Mouse (Mus musculus): ENCODE data around the gene Ubb. TPM values are rescaled to one million over a fixed set of nuclear protein-coding genes. Genes with fewer than 3 reads are reported as not detected.

Gene Ubb
- polyA plus RNA-seq, 1 experiment, result 2,028 TPM

- Histone ChIP-seq H3K4me3 (no peak overlapping the region), H3K36me3 (ENCODE audit: control insufficient read depth, insufficient read depth) (no peaks in the 10 kb centered on the region), H3ac (ENCODE audit: control insufficient read depth, insufficient read length) (no peak overlapping the region), H3K27me3 (ENCODE audit: control insufficient read depth, insufficient read depth, insufficient read length) (no peaks in the 10 kb centered on the region), H3K79me2 (ENCODE audit: control insufficient read depth, insufficient read depth) (no peaks in the 10 kb centered on the region), H3K4me2 (ENCODE audit: low read depth) (no peak overlapping the region)
- no peak for TF ChIP-seq USF1 (IDR thresholded peaks at IDR 0.05; ENCODE audit: low read depth)
- TF ChIP-seq CEBPB (IDR thresholded peaks at IDR 0.05; ENCODE audit: insufficient read depth, poor library complexity, severe bottlenecking), result no peak
- no peak for TF ChIP-seq REST (IDR thresholded peaks at IDR 0.05; ENCODE audit: insufficient read depth, insufficient read length)
- TF ChIP-seq MAX (IDR thresholded peaks at IDR 0.05; ENCODE audit: low read depth), result no peak
- no peak for TF ChIP-seq TCF12 (IDR thresholded peaks at IDR 0.05; ENCODE audit: insufficient read depth, poor library complexity, severe bottlenecking)
- no peak for TF ChIP-seq MYOG (IDR thresholded peaks at IDR 0.05; ENCODE audit: control insufficient read depth in 1 of 3, insufficient read depth in 1 of 3, insufficient read length in 2 of 3, low read depth in 2 of 3)
- no peak for TF ChIP-seq POLR2A (IDR thresholded peaks at IDR 0.05; ENCODE audit: insufficient read length, low read depth)
- no peak for TF ChIP-seq E2F4 (IDR thresholded peaks at IDR 0.05; ENCODE audit: insufficient read depth)
- no peak for TF ChIP-seq TCF3 (IDR thresholded peaks at IDR 0.05; ENCODE audit: insufficient read length, low read depth)
- TF ChIP-seq SRF (IDR thresholded peaks at IDR 0.05; ENCODE audit: control insufficient read depth, insufficient read length, low read depth), result no peak
- TF ChIP-seq MYOD1 (IDR thresholded peaks at IDR 0.05; ENCODE audit: control insufficient read depth in 1 of 3, insufficient read length in 2 of 3, low read depth in 2 of 3), result no peak
- no peak for TF ChIP-seq POLR2AphosphoS2 (IDR thresholded peaks at IDR 0.05; ENCODE audit: insufficient read length, low read depth)
Observed at GRCm38 (mm10) chr11:62563590-62563989, 12.6 kb downstream of the Ubb start.

DNA sequence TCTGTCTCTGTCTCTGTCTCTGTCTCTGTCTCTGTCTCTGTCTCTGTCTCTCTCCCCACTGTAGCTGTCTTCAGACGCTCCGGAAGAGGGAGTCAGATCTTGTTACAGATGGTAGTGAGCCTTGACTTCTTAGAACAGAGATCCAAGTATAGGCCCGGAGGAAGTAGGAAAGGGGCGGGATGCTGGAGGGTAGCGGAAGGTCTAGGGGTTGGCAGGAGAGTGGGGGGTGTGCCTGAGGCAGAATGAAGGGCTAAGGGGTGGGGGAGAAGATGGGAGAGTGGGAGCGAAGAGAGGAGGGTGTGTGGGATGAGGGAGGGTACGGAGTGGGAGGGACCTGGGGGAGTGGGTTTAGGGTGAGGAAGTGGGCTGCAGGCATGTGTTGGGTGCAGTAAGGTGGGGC lies 14.8 kb downstream of the Ubb start:
- Histone ChIP-seq H3K79me2 (ENCODE audit: control insufficient read depth, insufficient read depth) (no peaks in the 10 kb centered on the region), H3ac (ENCODE audit: control insufficient read depth, insufficient read length) (no peak overlapping the region), H3K4me3 (no peak overlapping the region), H3K36me3 (ENCODE audit: control insufficient read depth, insufficient read depth) (no peaks in the 10 kb centered on the region), H3K27me3 (ENCODE audit: control insufficient read depth, insufficient read depth, insufficient read length) (no peaks in the 10 kb centered on the region), H3K4me2 (ENCODE audit: low read depth) (no peak overlapping the region)
- no peak for TF ChIP-seq USF1 (IDR thresholded peaks at IDR 0.05; ENCODE audit: low read depth)
- no peak for TF ChIP-seq MYOD1 (IDR thresholded peaks at IDR 0.05; ENCODE audit: control insufficient read depth in 1 of 3, insufficient read length in 2 of 3, low read depth in 2 of 3)
- TF ChIP-seq REST (IDR thresholded peaks at IDR 0.05; ENCODE audit: insufficient read depth, insufficient read length), result no peak
- TF ChIP-seq POLR2AphosphoS2 (IDR thresholded peaks at IDR 0.05; ENCODE audit: insufficient read length, low read depth), result no peak
- TF ChIP-seq E2F4 (IDR thresholded peaks at IDR 0.05; ENCODE audit: insufficient read depth), result no peak
- TF ChIP-seq SRF (IDR thresholded peaks at IDR 0.05; ENCODE audit: control insufficient read depth, insufficient read length, low read depth), result no peak
- TF ChIP-seq POLR2A (IDR thresholded peaks at IDR 0.05; ENCODE audit: insufficient read length, low read depth), result no peak
- TF ChIP-seq CEBPB (IDR thresholded peaks at IDR 0.05; ENCODE audit: insufficient read depth, poor library complexity, severe bottlenecking), result no peak
- no peak for TF ChIP-seq TCF3 (IDR thresholded peaks at IDR 0.05; ENCODE audit: insufficient read length, low read depth)
- no peak for TF ChIP-seq TCF12 (IDR thresholded peaks at IDR 0.05; ENCODE audit: insufficient read depth, poor library complexity, severe bottlenecking)
- no peak for TF ChIP-seq MAX (IDR thresholded peaks at IDR 0.05; ENCODE audit: low read depth)
- no peak for TF ChIP-seq MYOG (IDR thresholded peaks at IDR 0.05; ENCODE audit: control insufficient read depth in 1 of 3, insufficient read depth in 1 of 3, insufficient read length in 2 of 3, low read depth in 2 of 3)

- Histone ChIP-seq H3ac (ENCODE audit: control insufficient read depth, insufficient read length) (no peak overlapping the region), H3K27me3 (ENCODE audit: control insufficient read depth, insufficient read depth, insufficient read length) (no peaks in the 10 kb centered on the region), H3K4me3 (no peak overlapping the region), H3K79me2 (ENCODE audit: control insufficient read depth, insufficient read depth) (no peaks in the 10 kb centered on the region), H3K4me2 (ENCODE audit: low read depth) (no peak overlapping the region), H3K36me3 (ENCODE audit: control insufficient read depth, insufficient read depth) (no peaks in the 10 kb centered on the region)
- TF ChIP-seq POLR2A (IDR thresholded peaks at IDR 0.05; ENCODE audit: insufficient read length, low read depth), result no peak
- no peak for TF ChIP-seq MYOG (IDR thresholded peaks at IDR 0.05; ENCODE audit: control insufficient read depth in 1 of 3, insufficient read depth in 1 of 3, insufficient read length in 2 of 3, low read depth in 2 of 3)
- no peak for TF ChIP-seq TCF3 (IDR thresholded peaks at IDR 0.05; ENCODE audit: insufficient read length, low read depth)
- no peak for TF ChIP-seq MAX (IDR thresholded peaks at IDR 0.05; ENCODE audit: low read depth)
- no peak for TF ChIP-seq POLR2AphosphoS2 (IDR thresholded peaks at IDR 0.05; ENCODE audit: insufficient read length, low read depth)
- no peak for TF ChIP-seq SRF (IDR thresholded peaks at IDR 0.05; ENCODE audit: control insufficient read depth, insufficient read length, low read depth)
- no peak for TF ChIP-seq MYOD1 (IDR thresholded peaks at IDR 0.05; ENCODE audit: control insufficient read depth in 1 of 3, insufficient read length in 2 of 3, low read depth in 2 of 3)
- TF ChIP-seq TCF12 (IDR thresholded peaks at IDR 0.05; ENCODE audit: insufficient read depth, poor library complexity, severe bottlenecking), result no peak
- no peak for TF ChIP-seq CEBPB (IDR thresholded peaks at IDR 0.05; ENCODE audit: insufficient read depth, poor library complexity, severe bottlenecking)
- no peak for TF ChIP-seq USF1 (IDR thresholded peaks at IDR 0.05; ENCODE audit: low read depth)
- no peak for TF ChIP-seq E2F4 (IDR thresholded peaks at IDR 0.05; ENCODE audit: insufficient read depth)
- no peak for TF ChIP-seq REST (IDR thresholded peaks at IDR 0.05; ENCODE audit: insufficient read depth, insufficient read length)
Observed at GRCm38 (mm10) chr11:62566211-62566610, 15.2 kb downstream of the Ubb start.

GRCm38 (mm10) chr11:62568300-62568699 lies 17.3 kb downstream of the Ubb start:
- Histone ChIP-seq H3ac (ENCODE audit: control insufficient read depth, insufficient read length) (no peak overlapping the region), H3K27me3 (ENCODE audit: control insufficient read depth, insufficient read depth, insufficient read length) (no peaks in the 10 kb centered on the region), H3K36me3 (ENCODE audit: control insufficient read depth, insufficient read depth) (no peaks in the 10 kb centered on the region), H3K4me3 (no peak overlapping the region), H3K4me2 (ENCODE audit: low read depth) (no peak overlapping the region), H3K79me2 (ENCODE audit: control insufficient read depth, insufficient read depth) (no peaks in the 10 kb centered on the region)
- TF ChIP-seq CEBPB (IDR thresholded peaks at IDR 0.05; ENCODE audit: insufficient read depth, poor library complexity, severe bottlenecking), result no peak
- no peak for TF ChIP-seq POLR2A (IDR thresholded peaks at IDR 0.05; ENCODE audit: insufficient read length, low read depth)
- TF ChIP-seq TCF3 (IDR thresholded peaks at IDR 0.05; ENCODE audit: insufficient read length, low read depth), result no peak
- TF ChIP-seq REST (IDR thresholded peaks at IDR 0.05; ENCODE audit: insufficient read depth, insufficient read length), result no peak
- TF ChIP-seq MAX (IDR thresholded peaks at IDR 0.05; ENCODE audit: low read depth), result no peak
- no peak for TF ChIP-seq E2F4 (IDR thresholded peaks at IDR 0.05; ENCODE audit: insufficient read depth)
- TF ChIP-seq SRF (IDR thresholded peaks at IDR 0.05; ENCODE audit: control insufficient read depth, insufficient read length, low read depth), result no peak
- TF ChIP-seq USF1 (IDR thresholded peaks at IDR 0.05; ENCODE audit: low read depth), result no peak
- no peak for TF ChIP-seq MYOD1 (IDR thresholded peaks at IDR 0.05; ENCODE audit: control insufficient read depth in 1 of 3, insufficient read length in 2 of 3, low read depth in 2 of 3)
- TF ChIP-seq POLR2AphosphoS2 (IDR thresholded peaks at IDR 0.05; ENCODE audit: insufficient read length, low read depth), result no peak
- TF ChIP-seq MYOG (IDR thresholded peaks at IDR 0.05; ENCODE audit: control insufficient read depth in 1 of 3, insufficient read depth in 1 of 3, insufficient read length in 2 of 3, low read depth in 2 of 3), result no peak
- TF ChIP-seq TCF12 (IDR thresholded peaks at IDR 0.05; ENCODE audit: insufficient read depth, poor library complexity, severe bottlenecking), result no peak
